Mouse (Mus musculus): ENCODE data around the gene Ang4. TPM values are rescaled to one million over a fixed set of nuclear protein-coding genes. Genes with fewer than 3 reads are reported as not detected.

Ang4 gene
- not detected in 2 replicates for polyA plus RNA-seq (2012; rRNA removed)

DNA sequence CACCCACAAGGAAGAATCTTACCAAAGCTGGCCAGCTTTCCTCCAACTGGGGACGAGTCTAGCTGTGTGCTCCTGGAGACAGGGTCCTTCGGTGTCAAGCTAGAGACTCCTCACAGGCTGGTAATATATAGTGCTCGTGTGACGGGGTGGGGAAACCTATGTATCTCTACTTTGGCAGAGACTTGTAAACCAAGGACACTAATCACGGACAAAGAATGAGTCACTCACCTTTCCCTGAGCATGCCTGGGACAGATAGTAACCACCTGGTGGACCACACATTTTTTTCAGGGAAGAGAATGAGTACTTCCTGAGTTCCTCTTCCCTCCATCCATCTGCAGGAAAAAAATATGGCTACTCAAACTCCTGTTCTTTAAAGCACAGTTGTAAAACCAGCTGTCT is at the start of gene Ang4:
Gene Ang4 (minus strand): TSS at position 101 of the 400 bp plus-strand sequence.

GRCm38 (mm10) chr14:51799746-51800145 is 26.4 kb upstream of the Ang4 start, which contains the start of gene AY358078:
TSS of gene AY358078 (plus strand) at chr14:51800046.

DNA sequence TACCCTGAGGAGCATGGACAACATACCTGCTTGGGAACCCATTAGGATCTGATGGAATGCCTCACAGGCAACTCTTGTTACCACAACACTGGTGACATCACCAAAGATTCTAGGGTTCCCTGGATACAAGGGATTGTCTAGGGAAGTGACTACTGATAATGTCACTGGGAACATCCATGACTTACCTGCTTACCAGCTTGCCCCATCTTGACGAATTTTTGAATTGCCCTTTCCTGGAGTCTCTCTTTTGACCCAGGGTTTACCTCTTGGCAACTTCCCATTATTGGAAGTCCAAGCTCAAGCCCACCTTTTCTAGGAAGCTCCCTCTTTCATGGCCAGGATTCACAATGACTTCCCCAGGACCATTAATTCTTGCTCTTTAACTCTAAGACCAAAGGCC is 56.3 kb downstream of the Ang4 start, which contains the start of gene Gm5800:
Gene Gm5800 (minus strand): TSS at position 101 of the 400 bp plus-strand sequence.

Other genes with a start within 250 kb of the Ang4 start
- not detected in 2 replicates for gene Gm5622, start 220.8 kb downstream of the Ang4 start, polyA plus RNA-seq (2012; rRNA removed)
- gene Gm17175, start 199.5 kb downstream of the Ang4 start, polyA plus RNA-seq (2012; rRNA removed) = not detected in 2 replicates
- not detected in 2 replicates for gene Gm17174, start 181.5 kb downstream of the Ang4 start, polyA plus RNA-seq (2012; rRNA removed)
- not detected in 2 replicates for gene Gm17078, start 162.3 kb downstream of the Ang4 start, polyA plus RNA-seq (2012; rRNA removed)
- not detected in 2 replicates for gene Gm4181, start 137.9 kb downstream of the Ang4 start, polyA plus RNA-seq (2012; rRNA removed)
- gene Gm17079, start 78.1 kb downstream of the Ang4 start, polyA plus RNA-seq (2012; rRNA removed) = not detected in 2 replicates
- gene Gm5800, start 56.4 kb downstream of the Ang4 start, polyA plus RNA-seq (2012; rRNA removed) = not detected in 2 replicates
- gene AY358078, start 26.5 kb upstream of the Ang4 start, polyA plus RNA-seq (2012; rRNA removed) = not detected in 2 replicates
- not detected in 2 replicates for gene Ear6, start 80.1 kb upstream of the Ang4 start, polyA plus RNA-seq (2012; rRNA removed)
- gene Mettl17, start 111.3 kb upstream of the Ang4 start, polyA plus RNA-seq (2012; rRNA removed) = 35.0 and 38.5 TPM in 2 replicates
- 1.2 and 1.5 TPM in 2 replicates for gene Slc39a2, start 119.3 kb upstream of the Ang4 start, polyA plus RNA-seq (2012; rRNA removed)
- gene Ndrg2, start 140.6 kb upstream of the Ang4 start, polyA plus RNA-seq (2012; rRNA removed) = 264 and 278 TPM in 2 replicates
- gene Tppp2, start 144.8 kb upstream of the Ang4 start, polyA plus RNA-seq (2012; rRNA removed) = not detected in 2 replicates
- 0.15 and 0.18 TPM in 2 replicates for gene Rnase13, start 149.2 kb upstream of the Ang4 start, polyA plus RNA-seq (2012; rRNA removed)
- gene Arhgef40, start 211.1 kb upstream of the Ang4 start, polyA plus RNA-seq (2012; rRNA removed) = 86.4 and 98.6 TPM in 2 replicates
- 0.50 and 0.54 TPM in 2 replicates for gene Tmem253, start 242.1 kb upstream of the Ang4 start, polyA plus RNA-seq (2012; rRNA removed)
- gene Zfp219, start 247.1 kb upstream of the Ang4 start, polyA plus RNA-seq (2012; rRNA removed) = 148 and 152 TPM in 2 replicates

All from ovary, adult 2 months (tissue).